Mouse (Mus musculus) bone marrow macrophage, adult 2 months (primary cell): ENCODE measurements around the gene Tmem178b.

ENCODE experiments used
- CTCF ChIP-seq: IDR thresholded peaks from 2 replicates; pipeline ENCODE4 v1.5.1; 2012; ENCODE audit warnings: low read depth, mild to moderate bottlenecking, low read length, moderate library complexity
- POLR2A ChIP-seq: IDR thresholded peaks from 2 replicates; pipeline ENCODE4 v1.6.1; 2012; ENCODE audit warnings: mild to moderate bottlenecking, low read depth, low read length, borderline replicate concordance

GRCm38 (mm10) chr6:40024336-40024934 lies 151.4 kb downstream of the Tmem178b start:
- TF ChIP-seq POLR2A (no peak), CTCF (no peak)
